Mouse (Mus musculus): ENCODE results near the gene Cfap43.

Cfap43 gene

DNA sequence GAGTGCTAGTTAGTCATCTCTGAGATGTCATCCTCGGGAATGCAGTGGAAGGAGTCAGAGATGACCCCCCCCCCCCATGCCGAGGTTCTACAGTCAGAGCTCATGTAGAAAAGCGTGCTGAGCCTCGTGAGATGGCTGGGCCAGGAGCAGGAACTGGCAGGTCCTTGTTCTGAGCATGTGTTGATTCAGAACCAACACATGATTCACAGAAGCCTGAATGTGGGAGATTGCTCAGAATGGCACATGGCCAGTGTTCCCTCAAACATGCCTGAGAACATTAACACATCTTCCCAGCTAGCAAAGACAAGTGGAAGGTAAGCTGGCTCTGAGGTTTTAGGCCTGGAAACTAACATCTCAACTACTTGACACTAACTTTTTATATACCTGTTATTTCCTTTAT, 208.7 kb downstream of the Cfap43 start:
- DNase-seq (ENCODE audit: low spot score in 2 of 2), result peak in 1 of 2 experiments; percentile 34

DNA sequence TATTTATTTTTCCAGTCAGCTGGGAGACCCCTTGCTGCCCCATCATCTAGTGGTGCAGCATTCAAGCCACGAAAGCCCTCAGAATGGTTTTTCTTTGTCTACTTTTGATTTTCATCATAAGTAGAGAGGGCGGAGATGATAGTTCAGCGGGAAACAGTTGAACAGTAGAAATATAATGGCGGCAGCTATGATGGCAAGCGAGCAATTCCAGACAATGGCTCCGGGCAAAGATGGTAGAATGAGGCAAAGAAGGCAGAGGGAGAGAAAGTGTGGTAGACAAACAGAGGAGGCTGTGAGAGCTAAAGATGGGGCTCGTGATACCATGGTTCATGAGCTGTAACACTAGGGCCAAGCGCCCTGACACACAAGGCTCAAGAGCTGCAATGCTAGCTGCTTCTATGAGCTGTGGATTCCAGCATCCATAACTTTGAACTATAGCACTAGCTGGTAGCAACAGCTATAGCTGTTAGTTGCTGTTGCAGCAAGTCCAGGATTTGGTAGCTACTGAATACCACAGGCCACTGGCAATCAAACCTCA, 213.2 kb downstream of the Cfap43 start:
- DNase-seq (ENCODE audit: low spot score in 2 of 2), result no peak

DNA sequence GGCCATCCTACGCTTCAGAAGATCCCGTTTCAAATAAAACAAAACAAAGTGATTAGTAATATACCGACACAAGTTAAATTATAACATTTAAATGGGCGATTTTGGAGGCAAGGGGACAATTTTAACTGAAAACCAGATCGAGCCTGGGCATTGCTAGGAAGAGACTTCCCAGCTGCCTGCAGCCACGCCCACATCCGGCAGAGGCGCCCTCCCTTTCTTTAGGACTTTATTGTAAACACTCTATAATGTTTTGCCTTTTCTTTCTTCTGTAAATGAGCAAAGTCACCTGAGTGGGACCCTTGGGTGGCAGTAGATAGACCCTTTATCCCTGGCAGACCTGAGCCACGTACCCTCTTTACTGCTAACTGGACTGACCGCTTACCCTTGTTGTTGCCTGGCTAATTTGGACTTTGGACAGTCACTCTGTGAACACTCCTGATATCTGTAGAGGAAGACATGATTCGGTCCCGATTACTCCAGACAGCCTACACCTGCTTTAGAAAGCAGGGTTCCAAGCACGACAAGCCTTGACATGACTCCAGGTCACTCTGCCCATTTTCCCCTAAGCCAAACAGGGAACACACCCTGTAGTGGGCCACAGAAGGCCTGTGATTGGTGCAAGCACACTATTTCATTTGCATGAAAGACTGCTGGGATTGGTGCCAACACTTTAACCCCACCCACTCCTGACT, 213.9 kb downstream of the Cfap43 start:
- no peak for DNase-seq (ENCODE audit: low spot score in 2 of 2)

DNA sequence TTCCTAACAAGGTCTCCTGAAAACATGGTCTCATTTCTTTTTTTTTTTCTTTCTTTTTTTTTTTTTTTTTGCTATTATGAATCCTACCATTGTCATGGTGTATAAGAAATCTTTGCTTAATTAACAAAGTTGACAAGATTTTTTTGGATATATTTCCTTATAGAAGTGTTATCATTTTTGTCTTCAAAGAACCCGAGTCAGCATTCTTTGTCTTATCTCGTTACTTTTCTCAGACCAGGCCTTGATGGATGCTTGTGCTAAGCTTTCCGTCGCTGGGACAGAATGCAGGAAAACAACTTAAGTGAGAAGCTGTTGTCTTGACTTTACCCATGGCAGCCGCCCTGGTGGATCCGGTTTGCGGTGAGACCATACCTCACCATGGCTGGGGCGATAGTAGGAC, 218.6 kb downstream of the Cfap43 start:
- DNase-seq (ENCODE audit: low spot score in 2 of 2), result no peak

DNA sequence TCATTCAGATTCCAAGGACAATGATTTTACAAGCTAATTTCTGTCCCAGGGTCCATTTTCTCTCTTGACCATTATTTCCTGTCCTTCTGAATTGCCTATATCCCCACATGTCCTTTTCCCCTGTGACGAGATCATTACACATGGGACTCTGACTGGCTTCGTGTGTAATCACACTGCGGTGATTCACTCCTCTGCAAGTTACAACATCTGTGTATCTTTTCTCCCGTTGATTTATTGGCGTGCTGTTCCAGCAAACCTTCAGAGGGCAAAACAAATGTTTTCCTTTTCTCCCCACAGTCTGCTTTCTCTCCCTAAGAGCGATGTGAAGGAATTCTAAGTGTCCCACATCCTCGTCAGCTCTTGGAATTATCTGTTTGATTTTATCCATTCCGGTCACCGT, 219.3 kb downstream of the Cfap43 start:
- no peak for DNase-seq (ENCODE audit: low spot score in 2 of 2)

DNA sequence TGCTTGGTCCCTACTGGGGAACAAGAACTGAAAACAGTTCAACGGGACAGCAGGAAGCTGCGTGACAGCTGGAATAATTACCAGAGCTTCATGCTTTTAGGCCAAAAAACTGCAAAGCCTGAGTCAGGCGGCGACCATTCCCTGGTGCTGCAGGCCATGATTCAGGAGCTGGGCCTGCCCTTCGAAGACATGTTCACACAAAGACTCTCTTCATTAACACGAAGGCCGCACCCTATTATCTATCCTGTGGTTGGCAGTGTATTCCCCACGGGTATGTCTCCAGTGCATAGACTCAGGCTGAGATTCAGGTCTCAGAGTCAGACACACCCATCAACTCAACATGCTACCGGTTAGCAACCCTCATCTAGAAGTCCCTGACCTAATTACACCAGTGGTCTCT, 220.8 kb downstream of the Cfap43 start:
- DNase-seq (ENCODE audit: low spot score in 2 of 2), result no peak

DNA sequence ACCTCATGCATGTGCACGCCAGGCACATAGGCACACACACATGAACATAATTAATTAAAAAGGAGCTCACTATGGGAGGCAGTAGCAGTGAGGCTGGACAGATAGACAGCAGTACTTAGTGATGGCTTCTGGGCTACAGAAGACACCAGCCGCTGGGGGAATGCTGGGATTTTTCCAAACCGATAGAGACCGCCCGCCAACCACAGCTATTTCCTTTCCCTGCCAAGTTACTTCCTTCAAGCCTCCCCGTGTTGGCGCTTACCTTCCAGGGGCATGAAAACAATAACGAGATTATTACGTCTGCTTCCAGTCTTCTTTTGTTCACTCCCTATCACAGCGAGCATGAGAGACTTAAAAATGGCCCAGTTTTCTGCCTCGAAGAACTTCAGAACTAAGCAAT, 222.0 kb downstream of the Cfap43 start:
- no peak for DNase-seq (ENCODE audit: low spot score in 2 of 2)

DNA sequence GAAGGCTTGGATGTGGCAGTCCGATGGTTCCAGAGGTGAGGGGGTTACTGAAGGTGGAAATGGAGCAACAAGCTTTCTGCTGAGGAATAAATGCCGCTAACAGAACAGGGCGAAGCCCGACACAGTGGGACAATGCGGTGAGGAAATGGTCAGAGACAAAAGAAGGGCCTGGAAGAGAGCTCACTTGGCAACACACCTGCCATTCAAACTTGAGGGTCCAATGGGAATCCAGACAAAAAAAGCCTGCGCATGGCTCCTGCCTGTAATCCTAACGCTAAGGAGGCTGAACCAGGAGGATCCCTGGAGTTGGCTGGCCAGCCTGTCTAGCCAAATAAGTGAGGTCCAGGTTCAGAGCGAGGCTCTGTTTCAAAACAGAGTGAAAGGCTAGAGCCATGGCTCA, 222.7 kb downstream of the Cfap43 start:
- no peak for DNase-seq (ENCODE audit: low spot score in 2 of 2)

DNA sequence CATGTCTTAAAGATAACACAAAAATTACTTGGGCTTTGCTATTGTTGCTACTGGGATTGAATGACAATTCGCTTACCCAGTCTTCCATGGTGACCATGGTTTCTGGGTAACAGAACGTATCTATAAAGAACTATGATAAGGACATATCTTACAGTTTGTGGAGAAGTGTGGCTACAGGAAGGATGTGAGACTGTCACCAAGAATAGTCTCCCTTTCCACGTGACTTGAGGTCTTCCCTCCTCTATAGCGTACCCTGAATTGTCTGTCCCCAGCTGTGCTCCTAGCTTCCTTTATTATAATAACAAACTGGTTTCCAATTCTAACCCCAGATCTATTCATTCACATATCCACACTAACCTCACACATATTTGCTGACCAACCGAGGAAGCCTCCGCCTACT, 223.4 kb downstream of the Cfap43 start:
- no peak for DNase-seq (ENCODE audit: low spot score in 2 of 2)

DNA sequence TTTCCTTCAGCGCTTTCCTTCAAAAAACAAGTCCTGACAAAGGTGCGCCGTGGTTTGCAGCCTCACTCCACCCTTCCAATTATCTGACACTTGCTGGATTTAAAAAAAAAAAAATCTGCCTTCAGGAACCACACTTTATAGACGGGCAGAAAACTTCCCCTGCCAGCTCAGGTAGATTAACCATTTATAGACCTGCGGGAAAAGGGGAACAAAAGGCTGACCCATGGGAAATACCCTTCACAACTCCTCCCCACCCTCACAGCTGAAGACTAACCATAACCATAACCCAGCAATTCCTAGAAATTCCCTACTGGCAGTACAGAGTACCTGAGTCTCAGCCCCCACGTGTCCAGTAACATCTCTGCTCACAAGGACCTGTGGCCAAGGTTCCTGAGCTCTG, 227.1 kb downstream of the Cfap43 start, which contains the start of gene Col17a1:
Gene Col17a1 (minus strand): TSS at position 101 of the 400 bp plus-strand sequence.
- DNase-seq (ENCODE audit: low spot score in 2 of 2), result no peak

DNA sequence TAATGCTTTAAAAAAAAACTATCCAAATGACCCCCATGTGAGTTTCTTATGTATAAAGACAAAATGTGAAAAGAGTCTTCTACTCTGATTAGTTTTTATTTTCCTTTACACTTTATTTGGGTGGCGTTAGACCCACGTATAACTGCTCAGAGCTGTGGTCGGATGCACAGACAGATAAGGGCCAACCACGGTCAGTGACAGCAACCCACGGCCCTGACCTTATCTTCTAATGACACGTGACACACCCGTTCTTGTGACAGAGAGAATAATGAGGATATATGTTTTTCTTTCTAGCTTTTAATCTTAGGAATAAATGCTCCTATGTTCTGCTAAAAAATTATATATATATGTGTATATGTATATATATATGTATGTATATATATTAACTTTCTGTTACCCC, 229.5 kb downstream of the Cfap43 start:
- DNase-seq (ENCODE audit: low spot score in 2 of 2), result no peak

All from left cerebral cortex, adult 9 months (tissue).